Mouse (Mus musculus): Measurements from ENCODE around the gene Vmn1r18.
"Not testable (repeated sequence)": the region's sequence is repeated elsewhere in the genome, so short reads cannot be mapped to it uniquely, and the experiment has no call there.

Gene Vmn1r18

DNA sequence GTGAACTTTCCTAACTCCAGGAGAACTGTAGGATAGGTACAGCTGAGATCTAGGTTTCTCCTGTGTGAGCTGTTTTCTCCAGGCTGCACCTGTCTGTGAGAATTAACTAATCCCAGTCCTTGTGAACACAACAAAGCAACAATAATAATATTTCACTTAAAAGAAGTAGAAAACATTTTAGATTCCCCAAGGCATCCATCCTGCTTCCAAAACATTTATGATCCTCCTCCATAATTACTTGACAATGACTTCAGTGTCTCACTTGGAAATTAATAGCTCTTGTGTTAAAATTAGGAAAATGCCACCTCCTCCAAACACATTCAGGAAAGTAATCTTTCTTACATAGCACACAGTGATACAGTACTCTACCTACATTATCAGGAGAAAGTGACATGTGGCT is at the start of gene Vmn1r18:
TSS of gene Vmn1r18 (minus strand) at position 101 of the 400 bp plus-strand sequence.
- in situ Hi-C loops (cut with MboI, MseI) = loop anchor here in 1 of 2 experiments (10.0 kb wide), 1 partner anchor 651 kb away; no protein-coding TSS in a partner anchor

DNA sequence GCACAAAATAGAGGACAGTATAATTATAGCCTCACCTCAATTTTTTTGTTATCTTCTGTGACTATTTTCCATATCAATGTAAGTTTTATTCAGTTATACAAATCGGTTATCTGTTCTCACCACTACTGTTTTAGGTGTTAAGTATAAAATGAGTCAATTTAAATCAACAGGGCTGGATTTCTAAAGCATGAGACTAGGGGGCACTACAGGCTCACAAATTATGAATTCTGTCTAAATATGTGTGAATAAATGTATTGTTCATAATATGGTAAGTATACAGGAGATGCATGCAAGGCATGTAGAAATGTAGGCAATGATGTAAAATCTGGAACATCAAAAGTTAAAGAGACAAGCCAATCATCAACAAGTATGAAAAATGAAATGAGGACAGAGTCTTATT is 35.6 kb upstream of the Vmn1r18 start:
- in situ Hi-C loops (cut with MboI, MseI) = loop anchor here in 1 of 2 experiments (5.0 kb wide), 1 partner anchor 786 kb away; the partner anchor contains the start of gene Vmn1r27

DNA sequence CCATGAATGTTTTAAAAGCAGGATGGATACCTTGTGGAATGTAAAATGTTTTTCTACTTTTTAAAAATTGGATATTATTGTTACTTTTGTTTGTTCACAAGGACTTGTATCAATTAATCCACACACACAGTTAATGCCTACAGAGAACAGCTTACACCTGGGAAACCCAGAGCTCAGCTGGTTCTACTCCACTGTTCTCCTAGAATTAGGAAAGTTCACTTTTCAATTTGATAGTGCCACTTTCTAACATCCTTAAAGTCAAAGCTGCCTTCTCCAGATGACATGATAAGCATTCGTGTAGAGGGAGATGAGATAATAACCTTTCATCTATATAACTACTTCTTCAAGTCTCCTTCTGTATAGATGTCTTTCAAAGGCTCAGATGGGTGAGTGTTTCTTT is 33.0 kb upstream of the Vmn1r18 start, which contains the start of gene Vmn1r20:
TSS of gene Vmn1r20 (plus strand) at position 301 of the 400 bp plus-strand sequence.
- in situ Hi-C loops (cut with MboI, MseI) = no loop called here

DNA sequence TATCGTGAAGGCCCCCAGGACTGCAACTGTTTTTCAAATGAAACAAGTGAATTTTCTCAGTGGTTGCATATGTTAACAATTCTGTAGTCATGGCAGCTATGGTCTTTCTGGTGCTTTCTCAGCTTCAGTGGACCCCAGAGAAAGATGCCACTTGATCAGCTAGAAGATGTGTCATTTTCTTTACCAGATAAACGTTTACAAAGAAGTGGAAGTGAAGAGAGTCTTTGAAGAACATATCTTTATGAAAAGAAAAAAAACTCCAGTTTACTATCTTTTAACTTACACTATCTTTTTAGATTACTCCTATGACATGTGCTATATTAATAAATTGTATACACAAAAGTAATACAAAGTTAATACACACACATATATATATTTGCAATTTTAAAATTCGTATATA is 7.9 kb upstream of the Vmn1r18 start, which contains the start of gene Vmn1r19:
TSS of gene Vmn1r19 (plus strand) at position 301 of the 400 bp plus-strand sequence.
- in situ Hi-C loops (cut with MboI, MseI) = not testable (repeated sequence)

DNA sequence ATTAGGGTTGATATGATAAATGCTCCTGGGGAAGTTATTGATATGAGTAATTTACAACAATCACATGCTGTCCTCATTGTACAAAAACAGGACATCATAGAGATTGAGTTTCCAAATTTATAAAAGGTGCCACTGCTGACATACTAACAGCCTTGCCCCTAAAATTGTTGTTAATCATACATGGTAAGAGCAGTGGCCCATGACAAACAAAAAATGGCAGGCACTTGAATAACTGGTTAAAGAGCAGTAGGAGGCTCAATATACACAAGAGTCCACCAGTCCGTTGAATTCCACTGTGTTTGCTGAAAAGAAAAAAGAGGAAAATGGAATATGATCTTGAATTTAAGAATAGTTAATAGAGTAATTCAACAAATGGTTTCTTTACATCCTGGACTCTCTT is 28.1 kb downstream of the Vmn1r18 start:
- in situ Hi-C loops (cut with MboI, MseI) = no loop called here

DNA sequence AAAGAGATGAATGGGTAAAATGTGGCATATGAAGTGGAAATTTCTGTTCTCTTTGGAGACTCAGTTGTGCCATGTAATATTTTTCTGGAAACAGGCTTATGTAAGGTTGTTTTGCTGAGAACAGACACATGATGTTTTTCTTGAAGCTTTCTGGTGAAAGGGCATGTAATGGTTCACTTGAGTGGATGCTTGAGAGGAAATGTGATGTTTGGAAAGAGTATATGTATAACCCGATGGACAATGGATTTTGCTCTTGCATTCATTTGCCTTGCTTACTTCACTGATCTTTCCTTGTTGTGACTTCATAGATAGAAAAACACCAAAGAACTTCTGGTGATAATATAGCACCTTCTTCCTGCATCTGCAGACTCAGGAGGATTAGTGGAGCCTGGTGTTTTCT is 29.7 kb downstream of the Vmn1r18 start:
- in situ Hi-C loops (cut with MboI, MseI) = not testable (repeated sequence)

DNA sequence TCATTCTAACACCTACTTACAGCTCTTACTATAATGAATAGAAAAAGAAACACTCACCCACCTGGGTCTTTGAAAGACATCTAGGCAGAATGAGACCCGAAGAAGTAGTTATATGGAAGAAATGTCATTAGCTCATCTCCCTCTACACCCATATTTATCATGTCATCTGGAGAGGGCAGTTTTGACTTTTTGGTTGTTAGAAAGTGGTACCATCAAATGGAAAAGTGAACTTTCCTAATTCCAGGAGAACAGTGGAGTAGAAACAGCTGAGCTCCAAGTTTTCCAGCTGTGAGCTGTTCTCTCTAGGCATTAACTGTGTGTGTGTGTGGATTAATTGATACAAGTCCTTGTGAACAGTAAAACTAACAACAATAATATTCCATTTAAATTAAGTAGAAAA is 32.0 kb downstream of the Vmn1r18 start, which contains the start of gene Vmn1r17:
TSS of gene Vmn1r17 (minus strand) at position 101 of the 400 bp plus-strand sequence.
- in situ Hi-C loops (cut with MboI, MseI) = no loop called here

DNA sequence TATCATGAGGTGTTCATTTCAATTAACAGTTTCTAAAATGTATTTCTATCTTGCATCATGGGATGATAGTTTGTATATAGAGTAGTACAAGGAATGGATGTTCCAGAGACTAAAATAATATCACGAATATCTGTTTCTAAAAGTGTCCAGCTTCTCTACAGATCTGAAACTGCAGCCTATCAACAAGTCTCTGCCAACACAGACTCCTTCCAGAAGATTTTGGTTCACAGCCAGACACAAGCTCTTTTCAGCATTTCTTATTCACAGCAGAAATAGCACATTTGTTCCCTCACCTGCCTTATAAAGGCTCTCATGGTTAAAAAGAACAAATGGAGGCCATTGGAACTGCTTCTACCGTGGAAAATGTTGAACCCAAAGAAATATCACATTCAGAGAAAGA is 38.7 kb downstream of the Vmn1r18 start:
- in situ Hi-C loops (cut with MboI, MseI) = no loop called here

DNA sequence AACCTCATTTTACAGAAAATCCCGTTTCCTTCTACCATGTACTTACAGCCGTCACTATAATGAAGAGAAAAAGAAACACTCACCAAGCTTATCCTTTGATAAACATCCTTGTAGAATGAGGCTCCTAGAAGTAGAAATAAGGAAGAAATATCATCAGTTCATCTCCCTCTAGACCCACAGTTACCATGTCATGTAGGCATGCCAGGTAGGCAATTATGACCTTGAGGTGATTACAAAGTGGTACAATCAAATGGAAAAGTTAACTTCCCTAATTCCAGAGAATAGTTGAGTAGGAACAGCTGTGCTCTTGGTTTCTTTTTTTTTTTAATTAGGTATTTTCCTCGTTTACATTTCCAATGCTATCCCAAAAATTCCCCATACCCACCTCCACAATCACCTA is 66.2 kb downstream of the Vmn1r18 start, which contains the start of gene Vmn1r16:
TSS of gene Vmn1r16 (minus strand) at position 101 of the 400 bp plus-strand sequence.
- in situ Hi-C loops (cut with MboI, MseI) = no loop called here

Data from T-helper 17 cell (primary cell).